Mouse (Mus musculus): ENCODE data around the gene Ift57. TPM values are rescaled to one million over a fixed set of nuclear protein-coding genes. Genes with fewer than 3 reads are reported as not detected.

Gene Ift57
- total and polyA plus RNA-seq, 3 experiments, result 13.3 to 28.8 (median 21.3) TPM

DNA sequence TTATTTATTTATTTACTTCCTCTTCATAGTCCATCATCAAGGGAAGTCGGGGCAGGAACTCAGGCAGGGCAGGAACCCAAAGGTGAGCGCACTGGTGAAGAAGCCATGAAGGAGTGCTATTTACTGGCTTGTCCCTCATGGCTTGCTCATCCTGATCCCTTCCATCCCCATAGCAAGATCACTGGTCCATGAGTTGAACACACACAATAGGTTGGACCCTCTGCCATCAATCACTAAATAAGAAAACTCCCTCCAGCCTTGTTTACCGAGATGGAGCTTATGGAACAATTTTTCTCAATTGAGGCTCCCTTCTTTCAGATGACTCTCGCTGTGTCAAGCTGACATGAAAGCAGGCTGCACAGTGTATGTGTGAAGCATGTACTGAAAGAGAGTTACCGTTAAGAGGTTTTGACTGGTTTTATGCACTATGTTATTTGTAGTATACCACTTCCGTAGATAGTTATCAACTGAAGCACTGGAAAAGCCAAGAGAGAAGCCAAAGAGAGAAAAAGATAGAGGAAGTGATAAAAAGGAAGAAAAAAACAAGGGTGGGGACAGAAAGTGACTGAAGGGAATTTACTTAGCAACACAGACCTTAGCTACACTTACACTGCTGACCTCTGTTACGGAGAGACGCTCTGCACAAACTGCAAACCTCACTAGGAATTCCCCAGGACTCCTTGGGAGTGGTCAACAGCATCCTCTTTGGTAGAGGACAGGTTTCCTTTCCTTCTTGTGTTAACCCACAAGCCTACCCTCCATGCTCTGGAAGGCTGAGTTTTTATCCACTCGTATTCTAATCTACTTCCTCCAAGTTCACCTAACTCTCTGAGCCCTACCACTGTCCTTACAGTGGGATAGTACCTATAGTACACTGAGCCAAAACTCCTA, 91.8 kb downstream of the Ift57 start:
- H3K9ac ChIP-seq (ENCODE audit: insufficient read depth, low read depth), result peak overlapping the region; percentile 29; the same call in 1 of the 2 replicates
- no peak for DNase-seq (ENCODE audit: extremely low read depth)
- H3K4me1 ChIP-seq (ENCODE audit: control insufficient read depth in 1 of 2, insufficient read depth in 2 of 2), result peaks cover 21 to 43% of the 10 kb centered on the region in 2 experiments

GRCm38 (mm10) chr16:49792446-49792878, 93.4 kb downstream of the Ift57 start:
- H3K4me2 ChIP-seq (ENCODE audit: insufficient read depth, low read depth, poor library complexity, severe bottlenecking), result no peak overlapping the region
- peaks cover 36 to 56% of the 10 kb centered on the region in 2 experiments for H3K4me1 ChIP-seq (ENCODE audit: control insufficient read depth in 1 of 2, insufficient read depth in 2 of 2)
- H3K9me3 ChIP-seq (replicated peaks; ENCODE audit: low read length), result no peaks in the 10 kb centered on the region
- H3K27me3 ChIP-seq (replicated peaks), result no peaks in the 10 kb centered on the region
- H3K36me3 ChIP-seq (replicated peaks in 1 of 2; ENCODE audit: control insufficient read depth in 1 of 2, insufficient read depth in 1 of 2, low read length in 1 of 2), result no peaks in the 10 kb centered on the region
- DNase-seq (ENCODE audit: extremely low read depth), result no peak
- no peak overlapping the region for H3K4me3 ChIP-seq (replicated peaks in 1 of 3; ENCODE audit: low read depth in 2 of 3, low read length in 2 of 3, poor library complexity in 1 of 3)
- dilution Hi-C loops (cut with MboI; ENCODE audit: extremely low pct_ligation_motif_present, extremely low pct_unique_long_range_greater_than_20kb, low sequenced_read_pairs), result no loop called here
- TF ChIP-seq CTCF (conservative IDR thresholded peaks at IDR 0.05 in 1 of 2, IDR thresholded peaks at IDR 0.05 in 1 of 2; ENCODE audit: low read depth in 2 of 2, low read length in 2 of 2) (no peak), SIN3A (IDR thresholded peaks at IDR 0.05; ENCODE audit: low read length) (no peak)
- H3K79me2 ChIP-seq (replicated peaks; ENCODE audit: control insufficient read depth, extremely low read depth, insufficient read depth, poor library complexity, severe bottlenecking), result no peaks in the 10 kb centered on the region
- H3K9ac ChIP-seq (ENCODE audit: insufficient read depth, low read depth), result no peak overlapping the region
- no peak overlapping the region for H3K27ac ChIP-seq (ENCODE audit: insufficient read depth, low read depth)
- in situ Hi-C loops (cut with MboI; ENCODE audit: low pct_ligation_motif_present, low pct_unique_long_range_greater_than_20kb, low sequenced_read_pairs), result no loop called here

More for the DNA sequence above, 91.8 kb downstream of the Ift57 start:
- H3K36me3 ChIP-seq (replicated peaks in 1 of 2; ENCODE audit: control insufficient read depth in 1 of 2, insufficient read depth in 1 of 2, low read length in 1 of 2), result no peaks in the 10 kb centered on the region
- TF ChIP-seq MXI1 (IDR thresholded peaks at IDR 0.05; ENCODE audit: low read depth, low read length), result no peak
- peak; percentile 4; the same call in 1 of the 2 replicates for TF ChIP-seq EP300 (IDR thresholded peaks at IDR 0.05; ENCODE audit: low read length)
- TF ChIP-seq ZC3H11A (IDR thresholded peaks at IDR 0.05; ENCODE audit: low read depth, low read length), result no peak
- TF ChIP-seq E2F4 (IDR thresholded peaks at IDR 0.05; ENCODE audit: insufficient replicate concordance, low read depth, low read length), result no peak
- TF ChIP-seq POLR2A (IDR thresholded peaks at IDR 0.05; ENCODE audit: low read depth, low read length), result no peak
- TF ChIP-seq JUND (conservative IDR thresholded peaks at IDR 0.05; ENCODE audit: low read depth, low read length), result no peak
- TF ChIP-seq BHLHE40 (IDR thresholded peaks at IDR 0.05; ENCODE audit: low read depth, low read length), result no peak
- TF ChIP-seq USF1 (IDR thresholded peaks at IDR 0.05; ENCODE audit: low read depth, low read length), result no peak
- no peak for TF ChIP-seq CHD1 (IDR thresholded peaks at IDR 0.05; ENCODE audit: low read depth, low read length)
- no peak for TF ChIP-seq MAX (IDR thresholded peaks at IDR 0.05; ENCODE audit: low read length)
- peak; percentile 5; the same call in 1 of the 2 replicates for TF ChIP-seq TCF12 (IDR thresholded peaks at IDR 0.05; ENCODE audit: low read depth, low read length)
- TF ChIP-seq RAD21 (IDR thresholded peaks at IDR 0.05; ENCODE audit: low read depth, low read length), result no peak
- TF ChIP-seq ZNF384 (IDR thresholded peaks at IDR 0.05; ENCODE audit: low read depth, low read length), result peak; percentile 42; the same call in 1 of the 2 replicates
- TF ChIP-seq NELFE (IDR thresholded peaks at IDR 0.05; ENCODE audit: low read depth, low read length), result no peak
- TF ChIP-seq TBP (conservative IDR thresholded peaks at IDR 0.05; ENCODE audit: low read depth, low read length), result no peak
- no peak for TF ChIP-seq USF2 (conservative IDR thresholded peaks at IDR 0.05; ENCODE audit: low read depth, low read length)
- TF ChIP-seq CHD2 (IDR thresholded peaks at IDR 0.05; ENCODE audit: low read length), result no peak
- no peak for TF ChIP-seq UBTF (IDR thresholded peaks at IDR 0.05; ENCODE audit: low read depth, low read length)
- no peaks in the 10 kb centered on the region for H3K79me2 ChIP-seq (replicated peaks; ENCODE audit: control insufficient read depth, extremely low read depth, insufficient read depth, poor library complexity, severe bottlenecking)
- H3K9me3 ChIP-seq (replicated peaks; ENCODE audit: low read length), result no peaks in the 10 kb centered on the region
- dilution Hi-C loops (cut with MboI; ENCODE audit: extremely low pct_ligation_motif_present, extremely low pct_unique_long_range_greater_than_20kb, low sequenced_read_pairs), result no loop called here
- no peak overlapping the region for H3K27ac ChIP-seq (ENCODE audit: insufficient read depth, low read depth)
- in situ Hi-C loops (cut with MboI; ENCODE audit: low pct_ligation_motif_present, low pct_unique_long_range_greater_than_20kb, low sequenced_read_pairs), result no loop called here
- no peak overlapping the region for H3K4me3 ChIP-seq (replicated peaks in 1 of 3; ENCODE audit: low read depth in 2 of 3, low read length in 2 of 3, poor library complexity in 1 of 3)
- no peaks in the 10 kb centered on the region for H3K27me3 ChIP-seq (replicated peaks)
- H3K4me2 ChIP-seq (ENCODE audit: insufficient read depth, low read depth, poor library complexity, severe bottlenecking), result peak overlapping the region; percentile 58

Data from CH12.LX (cell line).